Mouse (Mus musculus): ENCODE measurements around the gene Ier2. TPM values are rescaled to one million over a fixed set of nuclear protein-coding genes. Genes with fewer than 3 reads are reported as not detected.

Ier2 gene
- total and polyA plus RNA-seq, 2 experiments from 2014 or later = 3.9 to 14.7 TPM

DNA sequence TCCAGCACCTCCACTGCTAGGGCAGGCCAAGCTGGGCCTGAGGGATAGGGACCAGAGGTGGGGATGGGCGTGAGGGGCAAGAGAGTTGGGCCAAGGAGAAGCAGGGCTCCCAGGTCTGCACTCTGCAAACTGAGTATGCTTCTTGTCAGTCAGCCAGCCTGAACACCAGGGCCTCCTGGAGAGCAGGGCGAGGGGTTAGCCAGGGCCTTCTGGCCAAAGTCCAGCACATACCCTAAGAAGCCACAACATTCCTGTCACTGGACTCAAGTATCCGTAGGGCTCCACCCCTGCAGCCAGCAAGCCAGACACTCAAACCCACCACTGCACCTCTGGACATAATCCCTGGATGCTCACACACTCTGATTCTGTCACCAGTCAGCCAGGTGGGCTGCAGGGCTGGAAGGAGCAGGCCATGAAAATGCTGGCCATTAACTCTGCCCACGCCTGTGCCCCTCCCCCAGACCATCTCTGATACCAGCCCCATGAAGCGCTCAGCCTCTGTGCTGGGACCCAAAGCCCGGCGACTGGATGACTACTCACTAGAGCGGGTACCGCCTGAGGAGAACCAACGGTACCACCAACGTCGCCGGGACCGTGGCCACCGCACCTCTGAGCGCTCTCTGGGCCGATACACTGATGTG lies 26.5 kb downstream of the Ier2 start:
- Histone ChIP-seq H3K27me3 (ENCODE audit: insufficient read depth, low read length) (no peaks in the 10 kb centered on the region), H3K4me1 (ENCODE audit: insufficient read depth, low read length) (0 out of 2 replicates have a peak, but pooled peaks cover 4% of the 10 kb centered on the region), H3K27ac (ENCODE audit: low read depth, low read length) (no peak overlapping the region), H3K9ac (replicated peaks; ENCODE audit: low read length, poor library complexity, severe bottlenecking) (no peak overlapping the region), H3K4me3 (ENCODE audit: low read depth, low read length) (no peak overlapping the region), H3K36me3 (ENCODE audit: insufficient read depth, low read length) (peaks cover 18% of the 10 kb centered on the region), H3K9me3 (ENCODE audit: low read length) (no peaks in the 10 kb centered on the region), H3K4me2 (ENCODE audit: low read depth, low read length, poor library complexity, severe bottlenecking) (no peak overlapping the region)
- WGBS = 91% methylated on average over 17 of the region's 17 CpGs
- ATAC-seq (ENCODE audit: low FRiP score) (no peak), DNase-seq (ENCODE audit: low spot score) (no peak)
- no peak for TF ChIP-seq CTCF (IDR thresholded peaks at IDR 0.05)

DNA sequence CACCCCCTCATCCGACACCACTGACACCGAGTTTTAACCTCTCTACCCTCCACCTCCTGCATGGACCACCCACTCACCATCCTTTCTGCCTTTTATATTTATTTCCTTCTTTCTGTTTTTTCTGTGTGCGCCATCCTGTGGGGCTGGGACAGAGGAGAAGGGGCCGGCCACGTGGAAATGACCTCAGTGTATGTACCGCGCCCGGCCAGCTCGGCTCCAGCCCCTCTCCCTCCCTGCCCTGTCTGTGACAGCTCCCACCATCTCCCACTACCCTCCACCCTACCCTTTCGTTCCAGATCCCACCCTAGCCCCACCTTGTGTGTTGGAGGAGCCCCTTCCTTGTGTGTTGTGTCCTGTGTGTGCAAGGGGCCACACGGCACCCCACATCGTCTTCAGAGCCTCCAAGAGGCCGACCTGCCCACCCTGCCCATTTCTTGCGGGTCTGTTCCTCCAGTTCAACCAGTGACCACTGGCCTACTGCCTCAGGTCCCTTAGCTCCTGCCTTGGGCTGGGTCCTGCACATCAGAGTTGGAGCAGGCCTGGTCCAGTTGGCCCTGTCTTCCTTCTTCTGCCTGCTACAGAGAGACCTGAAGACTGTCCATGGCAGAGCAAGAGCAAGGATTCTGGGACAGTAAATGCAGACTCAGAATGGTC lies 27.1 kb downstream of the Ier2 start:
- no peak overlapping the region for H3K27ac ChIP-seq (ENCODE audit: low read depth, low read length)
- peaks cover 18% of the 10 kb centered on the region for H3K36me3 ChIP-seq (ENCODE audit: insufficient read depth, low read length)
- no peak overlapping the region; the same call in 1 of the 2 replicates for H3K9ac ChIP-seq (replicated peaks; ENCODE audit: low read length, poor library complexity, severe bottlenecking)
- H3K4me3 ChIP-seq (ENCODE audit: low read depth, low read length) = no peak overlapping the region
- H3K27me3 ChIP-seq (ENCODE audit: insufficient read depth, low read length) = no peaks in the 10 kb centered on the region
- DNase-seq (ENCODE audit: low spot score) = no peak
- no peak for TF ChIP-seq CTCF (IDR thresholded peaks at IDR 0.05)
- ATAC-seq (ENCODE audit: low FRiP score) = no peak
- no peaks in the 10 kb centered on the region for H3K9me3 ChIP-seq (ENCODE audit: low read length)
- H3K4me2 ChIP-seq (ENCODE audit: low read depth, low read length, poor library complexity, severe bottlenecking) = no peak overlapping the region
- 64% methylated on average over 14 of the region's 14 CpGs for WGBS
- 0 out of 2 replicates have a peak, but pooled peaks cover 4% of the 10 kb centered on the region for H3K4me1 ChIP-seq (ENCODE audit: insufficient read depth, low read length)

DNA sequence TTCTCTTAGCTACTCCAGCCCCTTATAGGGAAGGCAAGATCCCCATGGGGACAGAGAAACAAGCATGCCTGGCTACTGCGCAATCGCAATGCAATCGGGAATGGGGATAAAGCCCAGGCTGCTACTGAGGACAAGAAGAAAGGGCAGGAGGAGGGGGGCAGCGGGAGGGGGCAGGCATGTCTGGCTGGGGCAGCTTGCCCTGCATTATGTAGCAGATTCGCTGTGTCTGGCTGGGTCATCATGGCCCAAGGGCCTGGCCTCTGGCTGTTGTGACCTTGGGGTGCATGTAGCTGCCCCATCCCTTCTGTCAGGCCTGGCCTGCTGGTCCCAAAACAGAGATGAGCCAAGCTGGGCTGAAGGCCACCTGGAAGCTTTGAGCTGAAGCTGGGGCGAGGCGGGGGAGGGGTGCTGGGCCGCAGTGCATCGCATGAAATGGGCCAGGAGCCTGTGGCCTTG lies 27.8 kb downstream of the Ier2 start:
- H3K4me2 ChIP-seq (ENCODE audit: low read depth, low read length, poor library complexity, severe bottlenecking) = no peak overlapping the region
- H3K27me3 ChIP-seq (ENCODE audit: insufficient read depth, low read length) = no peaks in the 10 kb centered on the region
- H3K9ac ChIP-seq (replicated peaks; ENCODE audit: low read length, poor library complexity, severe bottlenecking) = no peak overlapping the region; the same call in 1 of the 2 replicates
- WGBS = 21% methylated on average over 9 of the region's 9 CpGs
- H3K4me1 ChIP-seq (ENCODE audit: insufficient read depth, low read length) = 0 out of 2 replicates have a peak, but pooled peaks cover 4% of the 10 kb centered on the region
- peaks cover 22% of the 10 kb centered on the region for H3K36me3 ChIP-seq (ENCODE audit: insufficient read depth, low read length)
- no peak overlapping the region for H3K4me3 ChIP-seq (ENCODE audit: low read depth, low read length)
- peak overlapping the region; percentile 43; the same call in 1 of the 2 replicates for H3K27ac ChIP-seq (ENCODE audit: low read depth, low read length)
- no peak for TF ChIP-seq CTCF (IDR thresholded peaks at IDR 0.05)
- DNase-seq (ENCODE audit: low spot score) = peak; percentile 70
- ATAC-seq (ENCODE audit: low FRiP score) = no peak
- no peaks in the 10 kb centered on the region for H3K9me3 ChIP-seq (ENCODE audit: low read length)

DNA sequence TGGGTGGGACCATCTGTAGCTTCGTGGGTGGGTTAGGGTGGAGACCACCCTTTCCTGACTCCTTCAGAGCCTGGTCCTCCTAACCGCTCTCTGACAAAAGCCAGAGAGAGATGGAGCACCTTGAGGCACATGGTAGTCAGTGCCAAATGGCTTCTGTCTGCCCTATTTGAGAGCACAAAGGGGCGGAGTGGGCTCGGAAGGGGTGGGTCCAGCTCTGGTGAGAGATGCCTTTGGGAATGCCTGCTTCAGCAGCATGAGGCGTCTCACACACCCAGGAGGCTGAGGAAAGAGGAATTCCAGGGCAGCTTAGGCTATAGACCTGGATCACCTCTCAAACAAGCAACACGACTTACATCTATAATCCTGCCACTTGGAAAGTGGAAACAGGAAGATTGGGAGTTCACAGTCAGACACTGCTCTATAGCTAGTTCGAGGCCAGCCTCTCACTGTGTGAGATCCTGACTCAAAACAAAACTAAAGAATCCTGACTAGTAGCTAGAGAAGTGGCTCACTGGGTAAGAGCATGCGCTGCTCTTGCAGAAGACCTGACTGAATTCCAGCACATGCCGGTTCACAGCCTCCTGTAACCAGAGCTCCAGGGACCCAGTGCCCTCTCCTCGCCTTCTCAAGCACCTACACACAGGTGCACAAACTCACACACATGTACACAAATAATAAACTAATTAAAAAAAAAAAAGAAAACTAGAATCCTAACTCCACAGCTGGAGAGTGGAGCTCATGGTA lies 28.6 kb downstream of the Ier2 start:
- H3K4me2 ChIP-seq (ENCODE audit: low read depth, low read length, poor library complexity, severe bottlenecking) = no peak overlapping the region
- WGBS = 54% methylated on average over 10 of the region's 10 CpGs
- TF ChIP-seq CTCF (IDR thresholded peaks at IDR 0.05) = no peak
- 0 out of 2 replicates have a peak, but pooled peaks cover 4% of the 10 kb centered on the region for H3K4me1 ChIP-seq (ENCODE audit: insufficient read depth, low read length)
- H3K9ac ChIP-seq (replicated peaks; ENCODE audit: low read length, poor library complexity, severe bottlenecking) = no peak overlapping the region; the same call in 1 of the 2 replicates
- H3K27me3 ChIP-seq (ENCODE audit: insufficient read depth, low read length) = no peaks in the 10 kb centered on the region
- no peak for ATAC-seq (ENCODE audit: low FRiP score)
- no peak overlapping the region for H3K4me3 ChIP-seq (ENCODE audit: low read depth, low read length)
- peaks cover 29% of the 10 kb centered on the region for H3K36me3 ChIP-seq (ENCODE audit: insufficient read depth, low read length)
- no peak for DNase-seq (ENCODE audit: low spot score)
- no peaks in the 10 kb centered on the region for H3K9me3 ChIP-seq (ENCODE audit: low read length)
- H3K27ac ChIP-seq (ENCODE audit: low read depth, low read length) = no peak overlapping the region

DNA sequence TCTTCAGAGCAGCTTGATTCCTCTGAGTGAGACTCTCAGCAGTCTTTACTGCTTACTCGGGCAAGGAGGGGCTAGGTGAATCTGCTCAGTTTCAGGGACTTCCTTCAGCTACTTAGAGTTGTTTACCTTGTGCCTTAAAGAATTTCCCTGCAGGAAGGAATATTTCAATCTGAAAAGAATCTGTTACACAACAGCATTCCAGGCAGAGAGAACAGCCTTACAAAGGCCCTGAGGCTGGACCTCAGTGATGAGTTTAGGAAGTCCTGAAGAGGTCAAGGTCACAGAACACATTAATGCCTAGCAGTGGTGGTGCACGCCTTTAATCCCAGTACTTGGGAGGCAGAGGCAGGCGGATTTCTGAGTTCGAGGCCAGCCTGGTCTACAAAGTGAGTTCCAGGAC lies 30.8 kb downstream of the Ier2 start:
- Histone ChIP-seq H3K4me2 (ENCODE audit: low read depth, low read length, poor library complexity, severe bottlenecking) (no peak overlapping the region), H3K27me3 (ENCODE audit: insufficient read depth, low read length) (no peaks in the 10 kb centered on the region), H3K4me1 (ENCODE audit: insufficient read depth, low read length) (0 out of 2 replicates have a peak, but pooled peaks cover 4% of the 10 kb centered on the region), H3K27ac (ENCODE audit: low read depth, low read length) (no peak overlapping the region), H3K9me3 (ENCODE audit: low read length) (no peaks in the 10 kb centered on the region), H3K36me3 (ENCODE audit: insufficient read depth, low read length) (peaks cover 29% of the 10 kb centered on the region), H3K4me3 (ENCODE audit: low read depth, low read length) (no peak overlapping the region), H3K9ac (replicated peaks; ENCODE audit: low read length, poor library complexity, severe bottlenecking) (no peak overlapping the region)
- DNase-seq (ENCODE audit: low spot score) = no peak
- no peak for TF ChIP-seq CTCF (IDR thresholded peaks at IDR 0.05)
- no peak for ATAC-seq (ENCODE audit: low FRiP score)
- 96% methylated on average over 4 of the region's 4 CpGs for WGBS
